11 mouse cellular contexts compared by ENCODE assay signal in genomic region chr14:77458217-77458616, GRCm38 (mm10).
DNase-seq lines count a peak whose midpoint lies in the region; ATAC-seq lines count a peak whose summit lies in the region.
"Had no signal": no experiment of that assay in that cellular context is flagged by ENCODE, and none has a peak within 500 bp of the region (broad histone marks: within the 10 kb centered on the region; RNA-seq: fewer than 3 reads in every experiment).

No protein-coding gene starts in this region.

- no peak for DNase-seq in midbrain, embryonic 11.5 days (ENCODE audit: low spot score, missing footprints)
- DNase-seq in thymus, postnatal 25 days = peak; percentile 5
- no peak for DNase-seq in urinary bladder, postnatal 10 days (ENCODE audit: low spot score)
- DNase-seq: cerebellum, postnatal 25 days; heart, adult 11 months; lung, postnatal 10 days had no signal

- H3K4me2 ChIP-seq in hindbrain, embryonic 12.5 days (replicated peaks) = no peak overlapping the region
- no peak overlapping the region for H3K4me2 ChIP-seq in hindbrain, embryonic 16.5 days (ENCODE audit: low read length)
- H3K4me2 ChIP-seq in midbrain, embryonic 15.5 days = no peak overlapping the region
- H3K4me2 ChIP-seq in midbrain, embryonic 11.5 days = no peak overlapping the region
- peak overlapping the region; percentile 12; the same call in 1 of the 2 replicates for H3K4me2 ChIP-seq in intestine, embryonic 15.5 days (replicated peaks)

- H3K9me3 ChIP-seq in hindbrain, embryonic 12.5 days (replicated peaks) = no peaks in the 10 kb centered on the region
- H3K9me3 ChIP-seq in hindbrain, embryonic 16.5 days (ENCODE audit: control insufficient read depth, low read length) = no peaks in the 10 kb centered on the region
- H3K9me3 ChIP-seq in midbrain, embryonic 15.5 days = no peaks in the 10 kb centered on the region
- no peaks in the 10 kb centered on the region for H3K9me3 ChIP-seq in midbrain, embryonic 11.5 days (ENCODE audit: control insufficient read depth, low read length)
- no peaks in the 10 kb centered on the region for H3K9me3 ChIP-seq in intestine, embryonic 15.5 days

- 0 out of 2 replicates have a peak overlapping the region, but pooled peaks have one; percentile 40 for H3K27ac ChIP-seq in hindbrain, embryonic 12.5 days
- no peak overlapping the region for H3K27ac ChIP-seq in hindbrain, embryonic 16.5 days (ENCODE audit: low read depth, low read length)
- H3K27ac ChIP-seq in midbrain, embryonic 15.5 days = 0 out of 2 replicates have a peak overlapping the region, but pooled peaks have one; percentile 15
- no peak overlapping the region for H3K27ac ChIP-seq in midbrain, embryonic 11.5 days (ENCODE audit: low read depth, low read length)
- H3K27ac ChIP-seq in intestine, embryonic 15.5 days = no peak overlapping the region

- no peak overlapping the region for H3K4me3 ChIP-seq in hindbrain, embryonic 12.5 days
- no peak overlapping the region for H3K4me3 ChIP-seq in hindbrain, embryonic 16.5 days (ENCODE audit: low read length)
- H3K4me3 ChIP-seq in midbrain, embryonic 15.5 days = no peak overlapping the region
- no peak overlapping the region for H3K4me3 ChIP-seq in midbrain, embryonic 11.5 days (ENCODE audit: low read depth, low read length)
- H3K4me3 ChIP-seq in intestine, embryonic 15.5 days (replicated peaks) = no peak overlapping the region
- H3K4me3 ChIP-seq: erythroblast, embryonic 14.5 days had no signal

- WGBS in hindbrain, embryonic 12.5 days = 35% methylated on average over 9 of the region's 9 CpGs
- WGBS in hindbrain, embryonic 16.5 days = 30% methylated on average over 9 of the region's 9 CpGs
- 27% methylated on average over 9 of the region's 9 CpGs for WGBS in midbrain, embryonic 15.5 days
- WGBS in midbrain, embryonic 11.5 days = 46% methylated on average over 9 of the region's 9 CpGs
- WGBS in intestine, embryonic 15.5 days = 20% methylated on average over 9 of the region's 9 CpGs

- peaks cover 6% of the 10 kb centered on the region for H3K4me1 ChIP-seq in hindbrain, embryonic 12.5 days
- H3K4me1 ChIP-seq in hindbrain, embryonic 16.5 days (ENCODE audit: control insufficient read depth, insufficient read depth, low read depth, low read length) = peaks cover 7% of the 10 kb centered on the region
- no peaks in the 10 kb centered on the region for H3K4me1 ChIP-seq in midbrain, embryonic 15.5 days
- H3K4me1 ChIP-seq in midbrain, embryonic 11.5 days (ENCODE audit: control insufficient read depth, insufficient read depth, low read length) = peaks cover 4% of the 10 kb centered on the region; the same call in 1 of the 2 replicates
- H3K4me1 ChIP-seq in intestine, embryonic 15.5 days (replicated peaks) = no peaks in the 10 kb centered on the region

- no peak overlapping the region for H3K9ac ChIP-seq in hindbrain, embryonic 12.5 days
- no peak overlapping the region for H3K9ac ChIP-seq in hindbrain, embryonic 16.5 days (ENCODE audit: low read depth, low read length)
- H3K9ac ChIP-seq in midbrain, embryonic 15.5 days = no peak overlapping the region
- no peak overlapping the region for H3K9ac ChIP-seq in midbrain, embryonic 11.5 days (ENCODE audit: low read length)
- H3K9ac ChIP-seq in intestine, embryonic 15.5 days = no peak overlapping the region

- H3K27me3 ChIP-seq in hindbrain, embryonic 12.5 days = no peaks in the 10 kb centered on the region
- H3K27me3 ChIP-seq in hindbrain, embryonic 16.5 days (replicated peaks; ENCODE audit: control insufficient read depth, insufficient read depth, low read length) = no peaks in the 10 kb centered on the region
- no peaks in the 10 kb centered on the region for H3K27me3 ChIP-seq in midbrain, embryonic 15.5 days (replicated peaks)
- H3K27me3 ChIP-seq in midbrain, embryonic 11.5 days (ENCODE audit: control insufficient read depth, insufficient read depth, low read length) = no peaks in the 10 kb centered on the region
- H3K27me3 ChIP-seq in intestine, embryonic 15.5 days (replicated peaks) = no peaks in the 10 kb centered on the region

- no peaks in the 10 kb centered on the region for H3K36me3 ChIP-seq in hindbrain, embryonic 12.5 days
- H3K36me3 ChIP-seq in hindbrain, embryonic 16.5 days (ENCODE audit: control insufficient read depth, insufficient read depth, low read length) = no peaks in the 10 kb centered on the region
- no peaks in the 10 kb centered on the region for H3K36me3 ChIP-seq in midbrain, embryonic 15.5 days (replicated peaks)
- no peaks in the 10 kb centered on the region for H3K36me3 ChIP-seq in midbrain, embryonic 11.5 days (ENCODE audit: control insufficient read depth, insufficient read depth, low read length)
- H3K36me3 ChIP-seq in intestine, embryonic 15.5 days = no peaks in the 10 kb centered on the region

- ATAC-seq in hindbrain, embryonic 12.5 days (ENCODE audit: low FRiP score) = no peak
- no peak for ATAC-seq in hindbrain, embryonic 16.5 days
- no peak for ATAC-seq in midbrain, embryonic 15.5 days (replicated peaks)
- ATAC-seq in midbrain, embryonic 11.5 days (ENCODE audit: low FRiP score) = no peak
- no peak for ATAC-seq in intestine, embryonic 15.5 days

Comparison
In these comparisons a context has a peak if more than half of its experiments do, and no peak if none do; other contexts are left out.
1. H3K27ac ChIP-seq: peak in hindbrain, embryonic 12.5 days (single experiment) and midbrain, embryonic 15.5 days (single experiment); none in hindbrain, embryonic 16.5 days (single experiment), midbrain, embryonic 11.5 days (single experiment) and intestine, embryonic 15.5 days (single experiment).